Mouse (Mus musculus): ENCODE measurements at regions not wholly inside any gene's neighbourhood (a gene's known extent, or its start where the extent isn't known, plus 50 kb on each side); places are given as distances from the start of the nearest gene placed in this dataset.

- TF ChIP-seq CTCF (IDR thresholded peaks at IDR 0.05; ENCODE audit: control insufficient read depth, insufficient read depth, insufficient replicate concordance, low read depth, low read length) = no peak
- no peak for TF ChIP-seq POLR2A (IDR thresholded peaks at IDR 0.05; ENCODE audit: control insufficient read depth, low read depth, low read length)
These were observed 1063.3 kb downstream of the 5730522E02Rik start for GRCm38 (mm10) chr11:25147287-25147686.
